Mouse (Mus musculus): ENCODE data around the gene Hp. TPM values are rescaled to one million over a fixed set of nuclear protein-coding genes. Genes with fewer than 3 reads are reported as not detected.

Gene Hp
- total RNA-seq, 2 experiments from 2014 or later: 313 to 788 TPM

DNA sequence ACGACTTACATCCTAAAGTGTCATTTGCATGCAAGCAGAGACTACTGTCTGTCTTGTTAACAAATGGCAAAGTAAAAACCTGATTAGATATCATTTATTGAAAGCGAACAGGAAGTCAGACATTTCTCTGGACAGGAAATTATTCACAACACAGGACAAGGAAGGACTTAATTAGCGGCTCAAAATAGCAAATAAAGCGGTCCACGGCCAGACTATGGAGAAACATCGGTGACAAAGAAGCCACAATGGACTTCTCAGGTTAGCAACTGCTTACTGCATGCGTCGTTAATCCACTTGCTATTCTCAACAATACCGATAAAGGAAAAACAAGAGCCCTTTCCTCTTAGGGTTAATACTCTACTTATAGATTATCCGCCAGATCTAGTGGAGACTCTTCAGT lies 14.2 kb downstream of the Hp start:
- no peak for DNase-seq

DNA sequence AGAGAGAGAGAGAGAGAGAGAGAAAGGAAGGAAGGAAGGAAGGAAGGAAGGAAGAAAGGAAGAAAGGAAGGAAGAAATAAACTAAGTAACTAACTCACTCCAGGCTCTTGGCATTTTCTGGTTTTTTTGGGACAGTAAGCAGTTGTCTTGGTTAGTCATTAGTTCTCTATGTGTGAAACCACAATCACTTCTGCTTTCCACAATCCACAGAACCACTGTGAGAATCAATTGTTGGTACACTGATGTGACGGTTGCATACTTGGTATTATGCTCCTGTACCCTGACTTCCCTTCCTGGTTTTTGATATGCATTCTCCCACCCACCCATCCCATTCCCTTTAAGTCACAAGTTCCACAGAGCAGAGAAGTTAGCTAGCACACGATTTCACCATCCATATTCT lies 15.1 kb downstream of the Hp start:
- DNase-seq: no peak

DNA sequence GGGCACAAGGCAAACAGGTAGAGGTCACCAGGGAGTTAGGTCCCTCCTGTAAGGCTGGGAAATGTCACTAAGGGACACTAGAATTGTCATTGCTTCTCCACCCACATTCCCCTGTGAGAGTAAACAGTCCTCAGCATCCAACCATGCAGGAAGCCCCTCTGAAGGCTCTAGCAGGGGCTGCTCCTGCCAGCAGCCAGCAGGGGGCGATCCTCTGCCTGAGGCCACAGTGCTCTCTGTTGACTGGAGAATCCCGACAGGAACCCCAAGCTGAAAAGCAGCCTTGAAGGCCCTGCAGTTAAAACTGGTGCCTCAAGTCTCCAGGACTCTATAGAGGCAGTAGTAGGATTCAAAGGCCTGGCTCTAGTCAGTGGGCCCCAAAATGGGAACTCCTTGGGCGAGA lies 27.3 kb downstream of the Hp start:
- peak; percentile 24 for DNase-seq

DNA sequence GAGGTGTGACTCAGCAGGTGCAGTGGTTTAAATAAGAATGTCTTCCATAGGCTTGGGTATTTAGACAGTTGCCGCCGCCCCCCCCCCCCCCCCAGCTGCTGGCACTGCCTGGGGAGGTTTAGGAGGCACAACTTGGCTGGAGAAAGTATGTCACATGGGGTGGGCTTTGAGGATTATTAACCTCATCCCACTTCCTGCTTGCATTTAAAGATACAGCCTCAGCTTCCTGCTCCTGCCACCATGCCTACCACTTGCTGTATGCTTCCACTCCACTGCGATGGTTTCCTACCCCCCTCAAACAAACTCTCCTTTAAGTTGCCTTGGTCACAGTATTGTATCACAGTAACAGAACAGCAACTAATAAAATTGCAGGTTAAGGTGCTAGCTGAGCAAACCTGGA lies 34.9 kb downstream of the Hp start:
- no peak for DNase-seq

DNA sequence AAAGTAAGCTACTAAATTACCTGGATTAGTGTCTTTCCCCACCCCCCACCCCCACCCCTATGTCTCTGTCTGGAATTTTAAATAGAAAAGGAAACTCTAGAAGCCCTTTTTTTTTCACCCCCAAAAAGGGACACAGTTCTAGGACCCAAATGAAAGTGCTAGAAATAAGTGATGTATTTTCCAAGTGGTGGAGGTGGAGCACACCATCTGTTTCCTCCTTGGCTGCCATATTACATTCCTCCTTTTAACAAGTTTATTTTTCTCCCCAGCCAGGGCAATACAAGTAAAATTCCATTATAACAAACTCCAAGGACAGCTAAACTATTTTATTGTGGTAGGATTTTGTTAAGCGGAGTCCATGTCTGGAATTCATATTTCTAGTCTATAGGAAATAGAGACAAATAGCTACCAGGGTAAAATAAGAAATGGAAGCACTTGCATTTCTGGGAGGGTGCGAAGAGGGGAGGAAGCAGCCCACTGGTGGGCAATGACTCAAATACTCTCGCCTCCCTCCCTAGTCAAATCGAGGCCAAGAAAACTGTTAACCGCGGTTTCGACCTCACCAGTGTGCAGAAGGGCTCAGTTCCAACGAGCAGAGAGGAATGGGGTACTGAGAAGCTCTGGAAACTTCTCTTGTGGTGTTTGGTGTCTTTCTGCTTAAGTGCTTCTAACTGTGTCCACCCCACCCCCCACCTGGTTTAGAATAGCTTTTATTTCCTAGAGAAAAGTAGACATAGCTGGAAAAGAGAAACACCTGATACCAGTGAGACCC lies 36.0 kb downstream of the Hp start:
- no peak for DNase-seq

DNA sequence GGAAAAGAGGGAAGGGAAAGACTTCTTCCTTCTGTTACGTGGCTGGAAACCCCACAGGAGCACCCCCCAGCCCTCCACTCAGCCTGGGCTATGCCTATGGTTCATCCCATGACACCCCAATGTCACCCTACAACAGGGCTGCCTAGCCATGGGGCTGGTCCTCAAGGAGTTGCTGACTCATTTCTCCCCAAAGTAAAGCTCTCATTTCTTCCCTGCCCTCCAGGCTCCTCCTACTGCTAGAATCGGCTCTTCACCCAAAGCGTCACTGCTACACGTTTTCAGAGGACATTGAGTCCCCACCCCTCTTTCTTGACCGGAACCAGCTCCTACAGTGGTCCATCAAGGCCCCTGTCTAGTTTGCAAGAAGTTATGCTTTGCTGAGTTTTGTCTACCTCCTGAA lies 36.8 kb downstream of the Hp start:
- no peak for DNase-seq

DNA sequence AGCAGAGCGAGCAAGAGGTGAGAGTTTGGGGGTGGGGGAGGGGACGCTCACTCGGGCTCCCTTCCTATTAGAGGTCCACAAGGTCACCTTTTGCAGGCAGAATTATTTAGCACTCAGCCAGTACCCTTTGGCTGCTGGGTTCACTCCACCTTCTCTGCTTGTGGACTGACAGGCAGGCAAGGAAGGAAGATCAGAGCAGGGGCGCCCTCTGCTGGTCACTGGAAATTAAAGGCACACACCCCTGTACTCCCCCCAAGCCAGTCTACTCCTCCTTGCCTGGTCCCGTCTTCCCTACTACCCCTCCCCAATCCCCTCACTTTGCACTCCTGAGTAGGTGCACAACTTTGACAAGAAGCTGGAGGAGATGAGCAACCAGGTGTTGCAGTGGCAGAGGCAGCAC lies 42.3 kb downstream of the Hp start:
- peak; percentile 88 for DNase-seq

DNA sequence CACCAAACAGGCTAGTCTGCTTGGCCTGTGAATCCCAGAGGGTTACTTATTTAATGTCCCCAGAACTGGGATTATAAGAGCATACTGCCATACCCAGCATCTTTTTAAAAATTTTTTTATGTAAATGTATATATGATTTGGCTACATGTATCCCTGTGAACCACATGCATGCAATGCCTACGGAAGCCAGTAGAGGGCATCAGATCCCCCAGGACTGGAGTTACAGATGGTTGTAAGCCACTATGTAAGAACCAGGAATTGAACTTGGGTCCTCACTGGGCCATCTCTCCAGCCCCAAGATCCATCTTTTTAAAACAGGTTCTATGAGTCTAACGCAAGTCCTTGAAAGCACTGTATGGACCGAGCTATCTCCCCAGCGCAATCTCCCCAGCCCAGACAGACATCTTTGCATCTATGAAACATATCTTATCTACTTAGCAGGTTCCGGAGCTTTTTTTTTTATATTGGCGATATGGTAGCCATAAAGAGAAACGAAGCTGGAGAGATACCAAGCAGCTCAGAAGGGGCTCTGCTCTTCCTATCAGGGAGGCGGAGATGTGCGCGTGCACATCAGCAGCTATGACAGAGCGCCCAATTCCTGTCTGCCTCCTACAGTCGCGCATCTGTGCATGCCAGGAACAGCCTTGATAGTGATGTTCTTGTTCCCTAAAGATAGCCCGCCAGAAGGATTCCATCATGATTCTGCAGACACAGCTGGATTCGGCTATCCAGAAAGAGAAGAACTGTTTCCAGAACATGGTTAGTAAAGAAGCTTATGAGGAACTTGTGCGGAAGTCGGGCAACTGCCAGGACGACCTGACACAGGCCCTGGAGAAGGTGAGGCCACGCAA lies 43.6 kb downstream of the Hp start:
- DNase-seq: peak; percentile 58

Other genes with a start within 250 kb of the Hp start
- not detected for gene Pmfbp1, start 85.1 kb downstream of the Hp start, total RNA-seq (2021)
- 10 to 100 TPM; 21.7 to 23.7 TPM for gene Dhx38, start 13.3 kb downstream of the Hp start, total RNA-seq (2021)
- gene Txnl4b, start 13.3 kb downstream of the Hp start, total RNA-seq (2021): 10 to 100 TPM; 10.5 to 11.8 TPM
- gene Dhodh, start 29.5 kb upstream of the Hp start, total RNA-seq (2021): 10 to 100 TPM; 24.8 to 28.2 TPM
- gene Pkd1l3, start 35.3 kb upstream of the Hp start, total RNA-seq (2021): under 1 TPM; 0.15 to 0.21 TPM
- gene Ist1, start 114.1 kb upstream of the Hp start, total RNA-seq (2021): 10 to 100 TPM; 71.9 to 78.1 TPM
- 10 to 100 TPM; 12.0 to 14.7 TPM for gene Zfp821, start 126.4 kb upstream of the Hp start, total RNA-seq (2021)
- 10 to 100 TPM; 43.1 to 44.7 TPM for gene Atxn1l, start 158.6 kb upstream of the Hp start, total RNA-seq (2021)
- gene Ap1g1, start 199.4 kb upstream of the Hp start, total RNA-seq (2021): 10 to 100 TPM; 72.7 to 76.1 TPM

Data from adrenal gland, postnatal 10 days (tissue).